Comparison of ENCODE assay signal across 28 mouse cellular contexts in genomic region chr9:106444836-106445235, GRCm38 (mm10). TPM values are rescaled to one million over a fixed set of nuclear protein-coding genes. Genes with fewer than 3 reads are reported as not detected.
A peak's percentile ranks its signal among the peaks of the same experiment; 100 is the strongest.
DNase-seq lines count a peak whose midpoint lies in the region; ATAC-seq and TF ChIP-seq lines count a peak whose summit lies in the region.
"Had no signal": no experiment of that assay in that cellular context is flagged by ENCODE, and none has a peak within 500 bp of the region (broad histone marks: within the 10 kb centered on the region; RNA-seq: fewer than 3 reads in every experiment).

No protein-coding gene starts in this region.

- H3K27me3 ChIP-seq in forebrain, embryonic 11.5 days (ENCODE audit: control insufficient read depth, insufficient read depth, low read length), result no peaks in the 10 kb centered on the region
- H3K27me3 ChIP-seq in forebrain, embryonic 10.5 days (ENCODE audit: poor library complexity, severe bottlenecking), result peaks cover 6% of the 10 kb centered on the region; the same call in 1 of the 2 replicates
- peaks cover 2% of the 10 kb centered on the region; the same call in 1 of the 2 replicates for H3K27me3 ChIP-seq in midbrain, embryonic 13.5 days
- no peaks in the 10 kb centered on the region for H3K27me3 ChIP-seq in midbrain, embryonic 14.5 days (ENCODE audit: control insufficient read depth, insufficient read depth, low read length)
- no peaks in the 10 kb centered on the region for H3K27me3 ChIP-seq in kidney, postnatal 0 days (ENCODE audit: insufficient read depth, low read length)
- H3K27me3 ChIP-seq: embryonic facial prominence, embryonic 12.5 days; heart, embryonic 13.5 days; lung, embryonic 15.5 days; neural tube, embryonic 12.5 days; Patski had no signal

- H3K9ac ChIP-seq in forebrain, embryonic 11.5 days (ENCODE audit: low read length), result no peak overlapping the region
- no peak overlapping the region for H3K9ac ChIP-seq in midbrain, embryonic 13.5 days (replicated peaks)
- no peak overlapping the region for H3K9ac ChIP-seq in midbrain, embryonic 14.5 days (replicated peaks; ENCODE audit: low read length)
- no peak overlapping the region for H3K9ac ChIP-seq in kidney, postnatal 0 days (ENCODE audit: low read depth, low read length)
- H3K9ac ChIP-seq: embryonic facial prominence, embryonic 12.5 days; heart, embryonic 13.5 days; hindbrain, embryonic 14.5 days; lung, embryonic 15.5 days; neural tube, embryonic 12.5 days had no signal

- H3K4me1 ChIP-seq in forebrain, embryonic 11.5 days (replicated peaks; ENCODE audit: control insufficient read depth, insufficient read depth, low read length), result peaks cover 11% of the 10 kb centered on the region; the same call in 1 of the 2 replicates
- H3K4me1 ChIP-seq in forebrain, embryonic 10.5 days, result peaks cover 48% of the 10 kb centered on the region
- peaks cover 31% of the 10 kb centered on the region for H3K4me1 ChIP-seq in midbrain, embryonic 13.5 days (replicated peaks)
- peaks cover 26% of the 10 kb centered on the region for H3K4me1 ChIP-seq in midbrain, embryonic 14.5 days (ENCODE audit: control insufficient read depth, insufficient read depth, low read length)
- H3K4me1 ChIP-seq in kidney, postnatal 0 days (replicated peaks; ENCODE audit: insufficient read depth, low read length), result peaks cover 21% of the 10 kb centered on the region

- DNase-seq in forebrain, embryonic 11.5 days (ENCODE audit: low spot score), result peak; percentile 41
- no peak for DNase-seq in forebrain, embryonic 10.5 days (ENCODE audit: extremely low spot score, low spot score)
- DNase-seq in midbrain, embryonic 14.5 days, result no peak
- DNase-seq in kidney, postnatal 0 days (ENCODE audit: low spot score), result no peak
- DNase-seq in gastrocnemius, adult 2 months, result no peak
- DNase-seq in spleen, postnatal 10 days (ENCODE audit: low spot score in 2 of 2), result no peak
- DNase-seq: adrenal gland, postnatal 10 days; cerebellum, adult 9-11 months; embryo, embryonic 11 days; heart, postnatal 10 days; layer of hippocampus, postnatal 36 days; left cerebral cortex, postnatal 4 days; liver; lung, postnatal 4 days; right cerebral cortex, adult 18-20 months; right cerebral cortex, postnatal 4 days; thymus, postnatal 4 days had no signal

- no peak for ATAC-seq in forebrain, embryonic 11.5 days (replicated peaks; ENCODE audit: low FRiP score)
- no peak for ATAC-seq in midbrain, embryonic 13.5 days
- ATAC-seq in midbrain, embryonic 14.5 days (ENCODE audit: low FRiP score, low TSS enrichment), result no peak
- no peak for ATAC-seq in kidney, postnatal 0 days (replicated peaks; ENCODE audit: low FRiP score, low read depth)
- ATAC-seq: forebrain, embryonic 16.5 days; inflammation-experienced regulatory T-cells, adult 6 months; midbrain, embryonic 16.5 days; Patski had no signal

- no peaks in the 10 kb centered on the region for H3K9me3 ChIP-seq in forebrain, embryonic 11.5 days (ENCODE audit: control insufficient read depth, low read length)
- no peaks in the 10 kb centered on the region for H3K9me3 ChIP-seq in forebrain, embryonic 10.5 days
- H3K9me3 ChIP-seq in midbrain, embryonic 13.5 days, result no peaks in the 10 kb centered on the region
- no peaks in the 10 kb centered on the region for H3K9me3 ChIP-seq in midbrain, embryonic 14.5 days (ENCODE audit: control insufficient read depth, low read length)
- no peaks in the 10 kb centered on the region for H3K9me3 ChIP-seq in kidney, postnatal 0 days (replicated peaks; ENCODE audit: low read length)
- H3K9me3 ChIP-seq: embryonic facial prominence, embryonic 12.5 days; heart, embryonic 13.5 days; lung, embryonic 15.5 days; neural tube, embryonic 12.5 days had no signal

- no peak overlapping the region for H3K4me2 ChIP-seq in forebrain, embryonic 11.5 days (ENCODE audit: low read depth, low read length, severe bottlenecking)
- H3K4me2 ChIP-seq in midbrain, embryonic 13.5 days (replicated peaks), result 0 out of 2 replicates have a peak overlapping the region, but pooled peaks have one; percentile 0
- H3K4me2 ChIP-seq in midbrain, embryonic 14.5 days (ENCODE audit: low read length), result no peak overlapping the region
- H3K4me2 ChIP-seq in kidney, postnatal 0 days (ENCODE audit: low read length), result no peak overlapping the region
- H3K4me2 ChIP-seq: embryonic facial prominence, embryonic 12.5 days; heart, embryonic 13.5 days; hindbrain, embryonic 14.5 days; lung, embryonic 15.5 days; neural tube, embryonic 12.5 days had no signal

- no peak overlapping the region for H3K27ac ChIP-seq in forebrain, embryonic 11.5 days (ENCODE audit: low read depth, low read length)
- no peak overlapping the region for H3K27ac ChIP-seq in forebrain, embryonic 10.5 days
- no peak overlapping the region for H3K27ac ChIP-seq in midbrain, embryonic 13.5 days
- H3K27ac ChIP-seq in midbrain, embryonic 14.5 days (replicated peaks; ENCODE audit: low read depth, low read length), result no peak overlapping the region
- peak overlapping the region; percentile 26; the same call in 1 of the 2 replicates for H3K27ac ChIP-seq in kidney, postnatal 0 days
- no peak overlapping the region for H3K27ac ChIP-seq in gastrocnemius, adult 2 months
- H3K27ac ChIP-seq: embryonic facial prominence, embryonic 12.5 days; heart, embryonic 13.5 days; hindbrain, embryonic 14.5 days; lung, embryonic 15.5 days; neural tube, embryonic 12.5 days had no signal

- WGBS in forebrain, embryonic 11.5 days, result 85% methylated on average over 4 of the region's 4 CpGs
- WGBS in forebrain, embryonic 10.5 days, result 75% methylated on average over 4 of the region's 4 CpGs
- WGBS in midbrain, embryonic 13.5 days, result 78% methylated on average over 4 of the region's 4 CpGs
- 75% methylated on average over 4 of the region's 4 CpGs for WGBS in midbrain, embryonic 14.5 days
- 66% methylated on average over 4 of the region's 4 CpGs for WGBS in kidney, postnatal 0 days

- TF ChIP-seq CTCF in kidney, postnatal 0 days (IDR thresholded peaks at IDR 0.05; ENCODE audit: low read depth), result no peak
- no peak for TF ChIP-seq CTCF in gastrocnemius, adult 2 months (IDR thresholded peaks at IDR 0.05)

- H3K4me3 ChIP-seq in forebrain, embryonic 11.5 days (ENCODE audit: low read depth, low read length), result no peak overlapping the region
- no peak overlapping the region for H3K4me3 ChIP-seq in forebrain, embryonic 10.5 days
- H3K4me3 ChIP-seq in midbrain, embryonic 13.5 days (replicated peaks), result no peak overlapping the region
- H3K4me3 ChIP-seq in midbrain, embryonic 14.5 days (replicated peaks; ENCODE audit: low read depth, low read length), result no peak overlapping the region
- H3K4me3 ChIP-seq in kidney, postnatal 0 days (replicated peaks; ENCODE audit: low read depth, low read length), result no peak overlapping the region
- no peak overlapping the region for H3K4me3 ChIP-seq in gastrocnemius, adult 2 months
- H3K4me3 ChIP-seq: embryonic facial prominence, embryonic 12.5 days; heart, embryonic 13.5 days; lung, embryonic 15.5 days; myocyte; neural tube, embryonic 12.5 days had no signal

- intact Hi-C loops in gastrocnemius, adult 2 months (cut with DNase I), result no loop called here

- H3K36me3 ChIP-seq in forebrain, embryonic 11.5 days (ENCODE audit: control insufficient read depth, insufficient read depth, low read length), result no peaks in the 10 kb centered on the region
- 0 out of 2 replicates have a peak, but pooled peaks cover 7% of the 10 kb centered on the region for H3K36me3 ChIP-seq in forebrain, embryonic 10.5 days (replicated peaks)
- H3K36me3 ChIP-seq in midbrain, embryonic 13.5 days, result no peaks in the 10 kb centered on the region
- no peaks in the 10 kb centered on the region for H3K36me3 ChIP-seq in midbrain, embryonic 14.5 days (ENCODE audit: control insufficient read depth, insufficient read depth, low read length)
- H3K36me3 ChIP-seq in kidney, postnatal 0 days (ENCODE audit: insufficient read depth, low read length), result no peaks in the 10 kb centered on the region
- H3K36me3 ChIP-seq: heart, embryonic 13.5 days; lung, embryonic 15.5 days; neural tube, embryonic 12.5 days had no signal

RNA-seq across cellular contexts. Expression of gene Abhd14b, which starts 2.4 kb away (rescaled TPM):
- polyA plus RNA-seq in forebrain, embryonic 11.5 days (2014; fragmentation: Nextera tagmentation; extraction: Ambion mirVana), result 4.6 and 4.7 TPM in 2 replicates
- polyA plus RNA-seq in forebrain, embryonic 10.5 days (2016; fragmentation: Nextera tagmentation; extraction: Ambion mirVana), result 4.4 and 6.0 TPM in 2 replicates
- 5.8 and 6.0 TPM in 2 replicates for polyA plus RNA-seq in midbrain, embryonic 13.5 days (2015; fragmentation: Nextera tagmentation; extraction: Ambion mirVana)
- 6.0 and 6.8 TPM in 2 replicates for polyA plus RNA-seq in midbrain, embryonic 14.5 days (2014; fragmentation: Nextera tagmentation; extraction: Ambion mirVana)
- 72.8 and 75.2 TPM in 2 replicates for polyA plus RNA-seq in kidney, postnatal 0 days (2015; fragmentation: Nextera tagmentation; extraction: Ambion mirVana)
- total RNA-seq in gastrocnemius, adult 2 months (2021), result 1 to 10 TPM; 4.8 to 6.1 TPM

RNA-seq across cellular contexts. Expression of gene Abhd14a, which starts 2.6 kb away (rescaled TPM):
- polyA plus RNA-seq in forebrain, embryonic 11.5 days (2014; fragmentation: Nextera tagmentation; extraction: Ambion mirVana), result 38.3 and 41.0 TPM in 2 replicates
- 40.7 and 42.8 TPM in 2 replicates for polyA plus RNA-seq in forebrain, embryonic 10.5 days (2016; fragmentation: Nextera tagmentation; extraction: Ambion mirVana)
- 40.2 and 43.0 TPM in 2 replicates for polyA plus RNA-seq in midbrain, embryonic 13.5 days (2015; fragmentation: Nextera tagmentation; extraction: Ambion mirVana)
- 51.2 and 68.8 TPM in 2 replicates for polyA plus RNA-seq in midbrain, embryonic 14.5 days (2014; fragmentation: Nextera tagmentation; extraction: Ambion mirVana)
- polyA plus RNA-seq in kidney, postnatal 0 days (2015; fragmentation: Nextera tagmentation; extraction: Ambion mirVana), result 57.0 and 60.8 TPM in 2 replicates
- 10 to 100 TPM; 15.9 to 19.8 TPM for total RNA-seq in gastrocnemius, adult 2 months (2021)

RNA-seq across cellular contexts. Expression of gene Acy1, which starts 6.7 kb away (rescaled TPM):
- polyA plus RNA-seq in forebrain, embryonic 11.5 days (2014; fragmentation: Nextera tagmentation; extraction: Ambion mirVana), result 39.5 and 43.4 TPM in 2 replicates
- 45.6 and 51.3 TPM in 2 replicates for polyA plus RNA-seq in forebrain, embryonic 10.5 days (2016; fragmentation: Nextera tagmentation; extraction: Ambion mirVana)
- polyA plus RNA-seq in midbrain, embryonic 13.5 days (2015; fragmentation: Nextera tagmentation; extraction: Ambion mirVana), result 23.6 and 24.4 TPM in 2 replicates
- 19.1 and 21.6 TPM in 2 replicates for polyA plus RNA-seq in midbrain, embryonic 14.5 days (2014; fragmentation: Nextera tagmentation; extraction: Ambion mirVana)
- 62.9 and 67.0 TPM in 2 replicates for polyA plus RNA-seq in kidney, postnatal 0 days (2015; fragmentation: Nextera tagmentation; extraction: Ambion mirVana)
- 10 to 100 TPM in 1 of 2 experiments, 1 to 10 TPM in 1; 8.2 to 14.9 TPM for total RNA-seq in gastrocnemius, adult 2 months (2021)

RNA-seq across cellular contexts. Expression of gene Pcbp4, which starts 8.3 kb away (rescaled TPM):
- 300 and 309 TPM in 2 replicates for polyA plus RNA-seq in forebrain, embryonic 11.5 days (2014; fragmentation: Nextera tagmentation; extraction: Ambion mirVana)
- 337 and 351 TPM in 2 replicates for polyA plus RNA-seq in forebrain, embryonic 10.5 days (2016; fragmentation: Nextera tagmentation; extraction: Ambion mirVana)
- polyA plus RNA-seq in midbrain, embryonic 13.5 days (2015; fragmentation: Nextera tagmentation; extraction: Ambion mirVana), result 280 and 309 TPM in 2 replicates
- polyA plus RNA-seq in midbrain, embryonic 14.5 days (2014; fragmentation: Nextera tagmentation; extraction: Ambion mirVana), result 219 and 247 TPM in 2 replicates
- polyA plus RNA-seq in kidney, postnatal 0 days (2015; fragmentation: Nextera tagmentation; extraction: Ambion mirVana), result 78.6 and 79.7 TPM in 2 replicates
- total RNA-seq in gastrocnemius, adult 2 months (2021), result 10 to 100 TPM; 63.8 to 69.0 TPM

RNA-seq across cellular contexts. Expression of gene Rpl29, which starts 15.6 kb away (rescaled TPM):
- polyA plus RNA-seq in forebrain, embryonic 11.5 days (2014; fragmentation: Nextera tagmentation; extraction: Ambion mirVana), result 879 and 889 TPM in 2 replicates
- polyA plus RNA-seq in forebrain, embryonic 10.5 days (2016; fragmentation: Nextera tagmentation; extraction: Ambion mirVana), result 1,043 and 1,081 TPM in 2 replicates
- 676 and 681 TPM in 2 replicates for polyA plus RNA-seq in midbrain, embryonic 13.5 days (2015; fragmentation: Nextera tagmentation; extraction: Ambion mirVana)
- polyA plus RNA-seq in midbrain, embryonic 14.5 days (2014; fragmentation: Nextera tagmentation; extraction: Ambion mirVana), result 708 and 777 TPM in 2 replicates
- 1,104 and 1,207 TPM in 2 replicates for polyA plus RNA-seq in kidney, postnatal 0 days (2015; fragmentation: Nextera tagmentation; extraction: Ambion mirVana)
- 100 to 1,000 TPM; 253 to 301 TPM for total RNA-seq in gastrocnemius, adult 2 months (2021)
